Comparison of ENCODE assay signal across 13 mouse cellular contexts in the genomic region with DNA sequence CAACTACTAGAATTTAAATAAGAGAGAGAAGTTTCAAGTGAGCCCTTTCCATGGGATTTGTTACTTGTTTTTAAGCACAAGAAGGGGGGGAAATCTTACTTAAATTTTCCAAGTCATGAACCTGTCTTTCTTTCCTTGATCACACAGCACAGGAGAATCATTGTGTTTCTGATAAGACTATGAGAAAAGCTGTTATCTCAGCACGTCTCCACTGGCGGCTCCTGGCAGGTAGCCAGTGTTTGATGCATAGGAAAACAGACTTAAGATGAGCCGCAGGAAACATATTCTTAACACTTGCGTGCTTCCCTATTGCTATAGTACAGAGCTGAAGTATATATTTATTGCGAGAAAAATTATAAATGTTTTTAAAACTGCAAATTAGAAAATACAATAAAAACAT.
DNase-seq lines count a peak whose midpoint lies in the region; ATAC-seq lines count a peak whose summit lies in the region.
"Had no signal": no experiment of that assay in that cellular context is flagged by ENCODE, and none has a peak within 500 bp of the region (broad histone marks: within the 10 kb centered on the region; RNA-seq: fewer than 3 reads in every experiment).

No protein-coding gene starts in this region.

- H3K4me1 ChIP-seq in hindbrain, embryonic 14.5 days (replicated peaks; ENCODE audit: control insufficient read depth, insufficient read depth, low read length) = no peaks in the 10 kb centered on the region
- no peaks in the 10 kb centered on the region for H3K4me1 ChIP-seq in hindbrain, embryonic 16.5 days (ENCODE audit: control insufficient read depth, insufficient read depth, low read depth, low read length)
- H3K4me1 ChIP-seq: embryonic facial prominence, embryonic 15.5 days; hindbrain, embryonic 15.5 days; limb, embryonic 10.5 days had no signal

- no peak overlapping the region for H3K9ac ChIP-seq in hindbrain, embryonic 14.5 days
- no peak overlapping the region for H3K9ac ChIP-seq in hindbrain, embryonic 16.5 days (ENCODE audit: low read depth, low read length)
- H3K9ac ChIP-seq: embryonic facial prominence, embryonic 15.5 days; hindbrain, embryonic 15.5 days had no signal

- H3K4me2 ChIP-seq in hindbrain, embryonic 14.5 days (replicated peaks) = no peak overlapping the region; the same call in 1 of the 2 replicates
- no peak overlapping the region for H3K4me2 ChIP-seq in hindbrain, embryonic 16.5 days (ENCODE audit: low read length)
- H3K4me2 ChIP-seq: embryonic facial prominence, embryonic 15.5 days; hindbrain, embryonic 15.5 days had no signal

- H3K36me3 ChIP-seq in hindbrain, embryonic 14.5 days (replicated peaks; ENCODE audit: control insufficient read depth, insufficient read depth) = no peaks in the 10 kb centered on the region
- H3K36me3 ChIP-seq in hindbrain, embryonic 16.5 days (ENCODE audit: control insufficient read depth, insufficient read depth, low read length) = no peaks in the 10 kb centered on the region
- H3K36me3 ChIP-seq: embryonic facial prominence, embryonic 15.5 days; hindbrain, embryonic 15.5 days; limb, embryonic 10.5 days had no signal

- DNase-seq in hindbrain, embryonic 14.5 days (ENCODE audit: low spot score) = peak; percentile 29
- peak; percentile 7 for DNase-seq in retina, postnatal 1 day
- DNase-seq in retina, embryonic 14.5 days (ENCODE audit: low spot score) = no peak
- DNase-seq in c-Kit-positive CD71-positive TER-119-positive erythroid progenitor cells, embryonic 14.5 days (ENCODE audit: low spot score) = peak; percentile 7
- peak; percentile 28 for DNase-seq in right cerebral cortex, postnatal 4 days
- no peak for DNase-seq in layer of hippocampus, adult 8-10 months (ENCODE audit: low spot score in 2 of 2)
- DNase-seq: kidney, postnatal 25 days; lung, postnatal 14 days had no signal

- WGBS in hindbrain, embryonic 14.5 days = 50% methylated on average over 5 of the region's 5 CpGs
- WGBS in hindbrain, embryonic 16.5 days = 44% methylated on average over 5 of the region's 5 CpGs

- H3K4me3 ChIP-seq in hindbrain, embryonic 14.5 days (replicated peaks; ENCODE audit: low read length) = no peak overlapping the region
- H3K4me3 ChIP-seq in hindbrain, embryonic 16.5 days (ENCODE audit: low read length) = no peak overlapping the region
- H3K4me3 ChIP-seq: embryonic facial prominence, embryonic 15.5 days; hindbrain, embryonic 15.5 days; limb, embryonic 10.5 days had no signal

- no peak overlapping the region for H3K27ac ChIP-seq in hindbrain, embryonic 14.5 days
- no peak overlapping the region for H3K27ac ChIP-seq in hindbrain, embryonic 16.5 days (ENCODE audit: low read depth, low read length)
- H3K27ac ChIP-seq: embryonic facial prominence, embryonic 15.5 days; hindbrain, embryonic 15.5 days; limb, embryonic 10.5 days had no signal

- H3K9me3 ChIP-seq in hindbrain, embryonic 14.5 days (ENCODE audit: control insufficient read depth, low read length) = no peaks in the 10 kb centered on the region
- H3K9me3 ChIP-seq in hindbrain, embryonic 16.5 days (ENCODE audit: control insufficient read depth, low read length) = no peaks in the 10 kb centered on the region
- H3K9me3 ChIP-seq: embryonic facial prominence, embryonic 15.5 days; hindbrain, embryonic 15.5 days; limb, embryonic 10.5 days had no signal

- H3K27me3 ChIP-seq in hindbrain, embryonic 14.5 days (ENCODE audit: control insufficient read depth, insufficient read depth, low read length) = no peaks in the 10 kb centered on the region
- H3K27me3 ChIP-seq in hindbrain, embryonic 16.5 days (replicated peaks; ENCODE audit: control insufficient read depth, insufficient read depth, low read length) = no peaks in the 10 kb centered on the region
- H3K27me3 ChIP-seq: embryonic facial prominence, embryonic 15.5 days; hindbrain, embryonic 15.5 days had no signal

- no peak for ATAC-seq in hindbrain, embryonic 14.5 days (ENCODE audit: low FRiP score)
- no peak for ATAC-seq in hindbrain, embryonic 16.5 days
- ATAC-seq: activated CD4-positive, CD25-positive, alpha-beta regulatory T cell, adult 4 months had no signal

Comparison
In these comparisons a context has a peak if more than half of its experiments do, and no peak if none do; other contexts are left out.
1. DNase-seq: peak in hindbrain, embryonic 14.5 days (single experiment), retina, postnatal 1 day (single experiment), c-Kit-positive CD71-positive TER-119-positive erythroid progenitor cells, embryonic 14.5 days (single experiment) and right cerebral cortex, postnatal 4 days (single experiment); none in retina, embryonic 14.5 days (single experiment) and layer of hippocampus, adult 8-10 months (0 of 2).